Mouse (Mus musculus) liver, embryonic 14.5 days (tissue): ENCODE measurements at regions not wholly inside any gene's neighbourhood (a gene's known extent, or its start where the extent isn't known, plus 50 kb on each side); places are given as distances from the start of the nearest gene placed in this dataset.

Experiments
- CTCF ChIP-seq: IDR thresholded peaks from 2 replicates; pipeline ENCODE4 v1.5.1; 2016; ENCODE audit warnings: antibody characterized with exemption, low read depth, control low read depth
- EP300 ChIP-seq: IDR thresholded peaks from 2 replicates; pipeline ENCODE4 v1.6.1; 2016; ENCODE audit warnings: antibody characterized with exemption, low read depth

DNA sequence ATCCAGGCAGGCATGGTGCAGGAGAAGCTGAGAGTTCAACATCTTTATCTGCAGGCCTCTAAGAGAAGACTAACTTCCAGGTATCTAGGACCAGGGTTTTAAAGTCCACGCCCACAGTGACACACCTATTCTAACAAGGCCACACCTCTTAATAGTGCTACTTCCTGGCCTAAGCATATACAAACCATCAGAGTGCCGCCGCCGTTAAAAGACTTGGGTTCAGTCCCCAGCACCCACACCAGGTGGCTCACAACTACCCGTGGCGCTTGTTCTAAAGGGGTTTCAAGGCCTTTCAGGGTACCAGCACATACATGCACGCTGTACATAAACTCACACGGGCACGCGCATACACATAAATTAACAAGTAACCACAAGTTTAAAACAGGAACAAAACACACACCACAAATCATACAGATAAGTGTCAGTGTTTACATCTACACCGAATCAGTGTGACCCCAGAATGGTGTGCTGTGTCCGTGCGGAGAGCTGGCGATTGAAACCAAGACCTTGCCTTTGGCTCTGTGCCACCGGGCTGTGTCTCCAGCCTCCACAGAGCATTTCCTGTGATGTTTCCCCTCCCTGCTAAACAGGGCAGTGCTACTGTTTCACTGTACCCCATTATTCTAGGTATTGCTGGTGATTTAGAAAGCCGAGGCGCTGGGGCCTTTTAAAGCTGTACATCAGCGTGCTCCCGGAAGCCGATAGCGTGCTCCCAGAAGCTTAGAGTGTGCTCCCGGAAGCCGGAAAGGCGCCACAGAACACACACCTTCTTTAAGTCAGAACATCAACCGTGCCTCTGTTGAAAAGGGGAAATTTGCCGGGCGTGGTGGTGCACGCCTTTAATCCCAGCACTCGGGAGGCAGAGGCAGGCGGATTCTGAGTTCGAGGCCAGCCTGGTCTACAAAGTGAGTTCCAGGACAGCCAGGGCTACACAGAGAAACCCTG lies 80.0 kb upstream of the Rap1b start:
- TF ChIP-seq CTCF = no peak
- TF ChIP-seq EP300 = no peak
